Mouse (Mus musculus) embryo, embryonic 11 days (tissue): ENCODE measurements around the gene Tyw1.
A peak's percentile ranks its signal among the peaks of the same experiment; 100 is the strongest.
"Not testable (repeated sequence)": the region's sequence is repeated elsewhere in the genome, so short reads cannot be mapped to it uniquely, and the experiment has no call there.

ENCODE experiments used
- DNase-seq: peaks from one replicate; pipeline ENCODE4 v3.0.0-alpha.2; 2015

Tyw1 gene

DNA sequence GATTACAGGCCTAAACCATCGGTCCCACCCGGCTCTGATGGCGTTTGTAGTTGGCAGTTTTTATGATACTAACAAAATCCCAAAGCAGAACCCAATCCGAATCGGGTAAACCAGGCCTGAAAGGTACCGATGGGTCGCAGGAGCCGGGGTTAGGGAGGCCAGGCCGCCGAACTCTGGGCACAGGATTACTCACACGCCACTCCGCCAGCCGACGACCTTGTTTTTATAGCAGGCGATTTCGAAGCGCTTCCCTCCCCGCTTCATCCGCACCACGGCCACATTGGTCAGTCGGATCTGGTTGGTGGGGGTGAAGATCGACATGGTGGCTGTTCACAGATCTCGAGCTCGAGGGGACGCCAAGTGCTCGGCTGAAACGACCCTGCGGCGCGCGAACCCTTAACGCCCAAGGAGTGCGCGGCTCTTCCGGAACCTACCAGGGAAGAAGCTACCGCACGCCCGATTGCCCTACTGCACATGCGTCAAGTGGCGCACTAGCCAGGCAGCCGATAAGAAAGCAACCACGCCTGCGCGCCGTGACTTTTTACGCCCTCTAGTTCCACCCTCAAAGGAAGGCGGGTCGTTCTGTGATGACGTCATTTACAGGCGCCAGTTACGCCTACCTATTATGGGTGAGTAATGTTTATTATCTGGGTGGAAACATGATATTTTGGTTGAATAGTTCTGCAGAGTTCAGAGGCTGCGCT lies at the start of gene Tyw1, which contains the start of gene Sbds:
Gene Tyw1 (plus strand): TSS at position 603 of the 704 bp plus-strand sequence.
Gene Sbds (minus strand): TSS at position 514 of the 704 bp plus-strand sequence.
- peak; percentile 99 for DNase-seq

- DNase-seq: no peak
These were observed 48.1 kb upstream of the Tyw1 start for GRCm38 (mm10) chr5:130207299-130207698.

- no peak for DNase-seq
These were observed 42.5 kb upstream of the Tyw1 start for GRCm38 (mm10) chr5:130212956-130213355.

DNA sequence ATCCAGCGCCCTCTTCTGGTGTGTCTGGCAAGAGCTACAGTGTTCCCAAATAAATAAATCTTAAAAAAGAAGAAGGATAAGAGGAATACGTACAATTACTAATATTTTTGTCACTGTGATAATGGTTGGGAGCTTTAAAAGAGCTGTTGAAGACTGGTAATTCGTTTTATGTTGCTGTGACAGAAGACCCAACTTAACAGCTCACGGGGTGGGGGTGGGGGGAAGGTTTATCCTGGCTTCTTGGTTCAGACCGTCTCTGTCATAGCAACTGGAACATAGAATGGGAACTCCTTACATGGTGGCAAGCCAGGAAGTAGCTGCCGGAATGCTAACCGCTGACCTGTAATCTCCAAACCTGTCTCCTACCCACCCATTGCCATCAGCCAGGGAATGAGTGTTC lies 38.6 kb upstream of the Tyw1 start, which contains the start of gene Tmem248:
Gene Tmem248 (plus strand): TSS at position 301 of the 400 bp plus-strand sequence.
- no peak for DNase-seq

GRCm38 (mm10) chr5:130217406-130217805 lies 38.0 kb upstream of the Tyw1 start:
- no peak for DNase-seq

DNA sequence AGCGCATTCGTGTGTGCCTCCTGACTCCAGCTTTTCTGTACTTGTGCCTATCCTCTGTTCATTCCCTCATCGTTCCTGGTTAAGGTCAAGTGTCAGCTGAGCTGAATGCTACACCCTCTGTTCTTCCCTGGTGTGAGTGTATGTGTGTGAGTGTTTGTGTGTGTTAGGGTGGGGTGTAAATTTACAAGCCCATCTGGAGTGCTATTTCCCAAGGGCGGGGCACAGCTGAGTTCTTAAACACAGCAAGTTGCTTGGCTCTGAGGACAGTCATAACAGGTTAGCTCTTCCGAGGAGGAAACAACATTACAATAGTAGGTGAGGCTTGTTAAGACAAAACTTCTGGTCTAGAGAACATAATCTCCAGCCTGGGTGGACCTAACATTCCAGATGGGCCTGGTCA lies 37.1 kb upstream of the Tyw1 start:
- no peak for DNase-seq

- no peak for DNase-seq
These were observed 34.1 kb upstream of the Tyw1 start for GRCm38 (mm10) chr5:130221316-130221715.

- no peak for DNase-seq
These were observed 33.7 kb upstream of the Tyw1 start for GRCm38 (mm10) chr5:130221760-130222145.

DNA sequence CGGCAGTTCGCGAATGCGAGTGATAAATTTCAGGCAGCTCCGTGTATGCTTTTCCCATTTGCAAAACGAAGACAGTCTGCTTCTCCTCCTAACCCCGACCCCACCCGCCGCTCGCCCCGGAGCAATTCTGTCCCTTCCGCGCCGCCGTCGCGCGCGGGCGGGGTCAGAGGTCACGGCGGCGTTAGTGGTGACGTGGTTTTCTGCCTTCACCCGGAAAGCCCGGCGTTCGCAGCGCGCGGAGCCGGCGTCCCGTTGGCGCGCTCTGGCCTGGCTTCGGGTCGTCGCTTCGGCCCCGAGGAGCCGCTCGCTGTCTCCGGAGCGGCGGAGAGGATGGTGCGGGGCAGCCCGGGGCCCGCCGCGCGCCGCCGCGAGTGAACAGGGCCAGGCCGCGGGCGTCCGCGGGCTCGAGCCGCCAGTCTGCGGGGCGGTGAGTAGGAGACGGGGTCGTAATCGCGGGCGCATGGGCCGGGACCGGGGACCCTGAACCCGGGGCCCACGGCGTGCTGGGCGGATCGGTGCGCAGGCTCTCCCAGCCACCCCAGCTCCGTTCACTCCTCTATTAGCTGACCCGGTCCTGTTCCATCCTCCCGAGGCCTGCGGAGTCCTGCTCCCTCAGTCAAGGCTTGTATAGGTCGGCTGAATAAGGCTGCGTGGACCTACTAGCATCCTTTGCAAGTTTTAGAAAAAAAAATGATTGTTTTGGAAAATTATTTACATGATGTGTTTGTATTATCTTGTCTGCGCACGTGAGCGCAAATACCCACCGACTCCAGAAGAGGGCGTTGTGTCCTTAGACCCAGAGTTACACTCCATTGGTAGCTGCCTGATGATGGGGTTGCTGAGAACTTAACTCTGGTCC lies 33.0 kb upstream of the Tyw1 start:
- DNase-seq: peak; percentile 91

DNA sequence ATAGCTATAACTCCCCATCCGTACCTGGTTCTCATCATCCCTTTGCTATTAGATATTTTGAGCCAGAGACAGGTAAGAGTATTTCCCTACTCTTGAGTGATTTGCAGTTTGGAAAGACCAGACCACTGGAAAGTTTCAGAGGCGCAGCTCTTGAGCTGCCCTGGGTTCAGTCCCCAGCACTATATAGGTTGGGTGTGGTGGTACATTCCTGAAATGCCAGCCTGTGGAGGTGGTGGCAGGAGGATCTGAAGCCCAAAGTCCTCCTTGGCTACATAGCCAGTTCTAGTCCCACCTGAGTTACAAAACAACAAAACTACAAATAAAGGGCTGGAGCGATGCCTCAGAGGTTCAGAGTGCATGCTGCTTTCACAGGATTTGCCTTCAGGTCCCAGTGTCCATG lies 28.6 kb upstream of the Tyw1 start:
- DNase-seq: no peak

DNA sequence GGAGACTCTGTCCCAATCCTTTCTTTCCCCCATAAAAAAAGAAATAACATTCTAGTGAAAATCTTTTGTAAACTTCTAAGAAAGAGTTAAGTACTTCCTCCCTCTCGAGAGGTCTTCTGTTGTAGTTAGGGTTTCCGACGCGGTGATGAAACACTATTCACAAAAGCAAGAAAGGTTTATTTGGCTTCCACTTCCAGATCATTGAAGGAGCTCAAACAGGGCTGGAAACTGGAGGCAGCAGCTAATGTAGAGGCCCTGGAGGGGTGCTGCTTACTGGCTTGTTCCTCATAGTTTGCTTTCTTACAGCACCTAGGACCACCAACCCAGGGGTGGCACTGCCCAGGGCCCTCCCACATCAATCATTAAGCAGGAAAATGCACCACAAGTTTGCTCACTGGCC lies 27.3 kb upstream of the Tyw1 start:
- no peak for DNase-seq

DNA sequence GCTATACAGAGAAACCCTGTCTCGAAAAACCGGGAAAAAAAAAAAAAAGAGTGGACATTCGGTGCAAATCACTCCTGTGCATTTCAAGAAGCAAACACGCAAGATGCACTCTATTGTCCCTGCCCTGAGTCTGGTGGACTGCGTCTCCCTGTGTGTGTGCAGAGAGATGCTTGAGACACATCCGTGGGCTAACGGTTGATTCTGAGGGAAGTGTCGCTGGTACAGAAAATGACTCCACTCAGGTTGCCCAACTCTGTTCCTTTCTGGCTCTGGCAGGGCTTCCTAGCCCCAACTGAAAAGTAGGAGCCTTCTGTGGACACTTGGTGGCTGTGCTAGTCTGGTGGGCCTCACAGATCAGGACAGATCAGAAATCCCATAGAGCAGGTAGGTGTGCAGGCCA lies 19.1 kb upstream of the Tyw1 start:
- DNase-seq: no peak

GRCm38 (mm10) chr5:130239236-130239635 lies 16.2 kb upstream of the Tyw1 start:
- DNase-seq: no peak

GRCm38 (mm10) chr5:130239856-130240255 lies 15.6 kb upstream of the Tyw1 start:
- DNase-seq: no peak

DNA sequence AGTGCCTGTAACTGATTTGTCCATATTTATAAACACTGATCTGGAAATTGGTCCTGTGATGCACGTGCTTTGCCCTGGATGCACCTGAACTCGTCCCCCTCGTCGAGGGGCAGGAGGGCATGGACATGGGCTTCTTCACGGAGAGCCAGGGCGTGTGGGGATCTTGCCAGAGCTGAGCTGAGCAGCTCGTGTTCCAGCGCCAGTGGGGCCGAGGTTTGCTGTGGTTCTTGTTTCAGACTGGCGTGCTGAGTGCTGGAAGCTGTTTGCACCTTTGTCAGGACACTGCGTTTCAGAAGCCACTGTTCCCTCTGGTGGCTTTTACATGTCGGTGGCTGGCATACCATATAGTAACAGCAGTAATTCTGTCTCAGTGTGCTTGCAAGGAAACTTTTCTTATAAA lies 14.0 kb upstream of the Tyw1 start:
- no peak for DNase-seq

GRCm38 (mm10) chr5:130247823-130248222 lies 7.6 kb upstream of the Tyw1 start:
- no peak for DNase-seq

GRCm38 (mm10) chr5:130254164-130255016 lies 1.0 kb upstream of the Tyw1 start:
- DNase-seq: peak; percentile 59

GRCm38 (mm10) chr5:130255799-130256525 lies 543 bp downstream of the Tyw1 start:
- DNase-seq: not testable (repeated sequence)

DNA sequence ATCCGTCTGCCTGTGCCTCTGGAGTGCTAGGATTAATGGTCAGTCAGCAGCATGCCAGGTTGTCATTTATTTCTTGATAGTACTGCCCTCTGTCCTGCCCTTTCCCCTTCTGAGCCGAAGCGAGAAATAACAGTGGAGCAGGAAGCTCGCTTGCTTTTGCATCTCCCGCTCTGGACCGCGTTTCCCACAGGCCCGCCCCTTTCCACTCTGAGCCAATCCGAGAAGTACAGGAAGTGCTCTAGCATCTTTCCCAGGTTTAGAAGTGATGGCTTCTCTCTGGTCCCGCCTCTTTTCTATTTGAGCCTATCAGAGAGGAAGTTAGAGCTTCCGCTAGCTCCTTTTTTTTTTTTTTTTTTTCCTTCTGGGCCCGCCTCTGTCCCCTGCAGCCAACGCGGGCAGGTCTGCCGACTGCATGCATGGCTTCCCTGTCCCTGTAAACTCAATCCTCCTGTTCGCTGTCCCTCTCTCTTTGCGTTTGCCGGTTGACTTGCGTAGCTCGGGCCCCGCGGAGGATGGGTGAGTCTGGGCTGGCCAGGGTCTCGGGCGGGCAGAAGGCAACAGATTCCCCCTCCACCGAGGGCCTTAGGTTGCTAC lies 1.4 kb downstream of the Tyw1 start:
- DNase-seq: peak; percentile 96

- peak; percentile 11 for DNase-seq
These were observed 1.9 kb downstream of the Tyw1 start for GRCm38 (mm10) chr5:130257303-130257702.

DNA sequence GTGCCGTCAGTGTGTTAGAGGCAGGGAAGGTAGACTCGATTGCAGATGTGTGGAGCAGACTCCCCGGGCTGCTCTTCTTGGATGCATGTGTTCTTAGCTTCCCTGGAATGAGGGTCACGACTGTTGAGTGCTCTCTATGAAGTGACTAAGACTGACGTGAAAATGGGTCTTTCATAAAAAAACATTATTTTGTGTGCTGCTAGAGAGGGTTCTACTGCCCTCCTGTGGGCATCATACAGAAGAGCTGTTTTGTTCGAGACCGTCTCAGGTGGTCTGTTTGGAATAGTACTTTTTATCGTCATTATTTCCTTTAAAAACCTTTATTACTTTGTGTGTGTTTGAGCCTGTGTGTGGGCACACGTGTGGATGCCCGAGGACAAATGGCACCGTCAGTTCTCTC lies 8.0 kb downstream of the Tyw1 start:
- DNase-seq: no peak

DNA sequence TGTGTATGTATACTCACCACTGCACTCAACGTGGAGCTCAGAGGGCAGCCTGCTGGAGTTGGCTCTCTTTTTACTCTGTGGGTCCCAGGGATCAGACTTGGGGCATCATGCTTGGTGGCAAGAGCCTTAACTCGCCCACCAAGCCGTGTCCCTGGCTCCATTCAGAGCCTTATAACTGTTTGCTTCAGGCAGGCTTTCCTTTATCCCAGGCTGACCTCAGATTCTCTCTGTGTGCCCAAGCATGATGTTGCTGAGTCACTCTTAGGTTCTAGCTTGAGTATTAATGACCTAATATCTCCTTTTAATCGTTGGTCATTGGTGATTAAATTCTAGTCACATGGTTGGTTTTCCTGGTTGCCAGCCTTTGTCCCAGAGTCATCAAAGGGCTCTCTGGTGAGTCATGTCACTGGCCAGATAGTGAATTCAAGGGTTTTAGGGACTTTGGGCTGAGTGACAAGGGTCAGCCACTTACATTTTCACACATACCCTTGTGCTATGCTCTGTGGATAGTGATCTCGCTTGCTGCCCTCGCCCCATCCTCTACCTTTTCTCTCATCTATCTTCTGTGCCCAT lies 9.1 kb downstream of the Tyw1 start:
- DNase-seq: no peak
